Mouse (Mus musculus) ES-Bruce4 (cell line): Measurements from ENCODE around the gene Krt82.
"Not testable (repeated sequence)": the region's sequence is repeated elsewhere in the genome, so short reads cannot be mapped to it uniquely, and the experiment has no call there.

Experiments used
- CTCF ChIP-seq: IDR thresholded peaks from one replicate; pipeline ENCODE4 v1.8.1; 2011; ENCODE audit warnings: low read depth, low read length
- EP300 ChIP-seq: IDR thresholded peaks from 2 replicates; pipeline ENCODE4 v1.6.1; 2011; ENCODE audit warnings: low read depth, low read length; ENCODE audit not compliant: insufficient read depth
- POLR2A ChIP-seq: IDR thresholded peaks from one replicate; pipeline ENCODE4 v1.8.1; 2011; ENCODE audit warnings: low read length; ENCODE audit not compliant: insufficient read depth

DNA sequence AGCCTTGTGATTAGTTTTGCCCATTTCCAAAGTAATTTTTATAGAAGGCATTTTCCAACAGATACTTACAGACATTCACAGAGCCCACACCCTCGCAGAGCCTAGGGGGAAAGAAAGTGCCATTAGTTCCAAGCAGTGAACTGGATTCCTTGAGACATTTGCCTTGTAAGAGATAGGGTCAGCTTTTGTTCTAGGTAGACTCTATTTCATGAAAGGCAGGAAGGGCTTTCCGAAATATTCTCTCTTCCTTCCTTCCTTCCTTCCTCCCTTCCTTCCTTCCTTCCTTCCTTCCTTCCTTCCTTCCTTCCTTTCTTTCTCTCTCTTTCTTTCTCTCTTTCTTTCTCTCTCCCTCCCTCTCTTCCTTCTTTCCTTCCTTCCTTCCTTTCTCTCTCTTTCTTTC is 33.3 kb downstream of the Krt82 start, which contains the start of gene Gm49425:
- not testable (repeated sequence) for TF ChIP-seq EP300, CTCF, POLR2A
